Mouse (Mus musculus): ENCODE results near the gene Ezh2. TPM values are rescaled to one million over a fixed set of nuclear protein-coding genes. Genes with fewer than 3 reads are reported as not detected.
"Not testable (repeated sequence)": the region's sequence is repeated elsewhere in the genome, so short reads cannot be mapped to it uniquely, and the experiment has no call there.

Gene Ezh2
- not detected in 2 replicates for polyA plus RNA-seq (2012; ENCODE audit: insufficient read depth, insufficient read length, low replicate concordance, missing spikeins)

- no peak for TF ChIP-seq CTCF (IDR thresholded peaks at IDR 0.05; ENCODE audit: insufficient read depth, low read depth, low read length)
- peak; percentile 81 for TF ChIP-seq POLR2A (IDR thresholded peaks at IDR 0.05; ENCODE audit: insufficient read depth, low read depth, low read length)
- peak within 1 kb of the TSS; percentile 61 for H3K27ac ChIP-seq (ENCODE audit: insufficient read depth, low read depth, low read length)
- no peaks in the 10 kb centered on the region for H3K4me1 ChIP-seq (ENCODE audit: control insufficient read depth, insufficient read depth, low read length)
- under 1% methylated on average over 68 of the region's 69 CpGs for WGBS
- H3K4me3 ChIP-seq (ENCODE audit: insufficient read depth, low read depth, low read length) = peak within 1 kb of the TSS; percentile 82
These were observed at the start of gene Ezh2 for GRCm38 (mm10) chr6:47594926-47595623. Gene Ezh2 (minus strand): TSS chr6:47595341.

DNA sequence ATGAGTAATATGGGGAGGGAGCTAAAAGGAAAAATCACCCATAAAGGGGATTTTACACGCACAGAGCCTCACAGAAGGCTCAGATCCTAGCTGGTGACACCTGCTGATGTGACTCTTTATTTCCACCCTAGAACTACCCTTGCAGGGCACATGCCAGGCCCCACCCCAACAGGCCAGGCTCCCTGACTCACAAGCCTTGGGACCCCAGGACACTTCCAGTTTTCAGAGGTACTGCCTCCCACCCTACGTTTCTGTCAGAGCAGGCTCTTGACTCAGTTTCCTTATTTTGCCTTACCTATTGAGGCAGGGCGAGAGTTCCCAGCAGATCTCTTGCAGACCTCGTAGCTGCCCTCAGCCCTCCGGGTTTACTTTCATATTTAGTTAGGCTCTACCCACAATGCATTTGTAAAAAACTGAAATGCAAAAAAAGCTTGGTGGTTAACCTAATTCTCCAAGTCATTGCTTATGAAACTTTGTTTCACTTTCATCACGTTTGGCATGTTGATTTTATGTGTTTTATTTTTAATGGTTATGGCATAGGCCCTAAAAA, 41.5 kb upstream of the Ezh2 start:
- WGBS = 78% methylated on average over 6 of the region's 6 CpGs
- H3K27ac ChIP-seq (ENCODE audit: insufficient read depth, low read depth, low read length) = no peak overlapping the region
- TF ChIP-seq CTCF (IDR thresholded peaks at IDR 0.05; ENCODE audit: insufficient read depth, low read depth, low read length) (no peak), POLR2A (IDR thresholded peaks at IDR 0.05; ENCODE audit: insufficient read depth, low read depth, low read length) (no peak)
- H3K4me3 ChIP-seq (ENCODE audit: insufficient read depth, low read depth, low read length) = no peak overlapping the region
- no peaks in the 10 kb centered on the region for H3K4me1 ChIP-seq (ENCODE audit: control insufficient read depth, insufficient read depth, low read length)

GRCm38 (mm10) chr6:47635995-47636526, 40.9 kb upstream of the Ezh2 start:
- 79% methylated on average over 5 of the region's 5 CpGs for WGBS
- TF ChIP-seq POLR2A (IDR thresholded peaks at IDR 0.05; ENCODE audit: insufficient read depth, low read depth, low read length) = no peak
- no peak for TF ChIP-seq CTCF (IDR thresholded peaks at IDR 0.05; ENCODE audit: insufficient read depth, low read depth, low read length)
- no peaks in the 10 kb centered on the region for H3K4me1 ChIP-seq (ENCODE audit: control insufficient read depth, insufficient read depth, low read length)
- no peak overlapping the region for H3K4me3 ChIP-seq (ENCODE audit: insufficient read depth, low read depth, low read length)
- no peak overlapping the region for H3K27ac ChIP-seq (ENCODE audit: insufficient read depth, low read depth, low read length)

DNA sequence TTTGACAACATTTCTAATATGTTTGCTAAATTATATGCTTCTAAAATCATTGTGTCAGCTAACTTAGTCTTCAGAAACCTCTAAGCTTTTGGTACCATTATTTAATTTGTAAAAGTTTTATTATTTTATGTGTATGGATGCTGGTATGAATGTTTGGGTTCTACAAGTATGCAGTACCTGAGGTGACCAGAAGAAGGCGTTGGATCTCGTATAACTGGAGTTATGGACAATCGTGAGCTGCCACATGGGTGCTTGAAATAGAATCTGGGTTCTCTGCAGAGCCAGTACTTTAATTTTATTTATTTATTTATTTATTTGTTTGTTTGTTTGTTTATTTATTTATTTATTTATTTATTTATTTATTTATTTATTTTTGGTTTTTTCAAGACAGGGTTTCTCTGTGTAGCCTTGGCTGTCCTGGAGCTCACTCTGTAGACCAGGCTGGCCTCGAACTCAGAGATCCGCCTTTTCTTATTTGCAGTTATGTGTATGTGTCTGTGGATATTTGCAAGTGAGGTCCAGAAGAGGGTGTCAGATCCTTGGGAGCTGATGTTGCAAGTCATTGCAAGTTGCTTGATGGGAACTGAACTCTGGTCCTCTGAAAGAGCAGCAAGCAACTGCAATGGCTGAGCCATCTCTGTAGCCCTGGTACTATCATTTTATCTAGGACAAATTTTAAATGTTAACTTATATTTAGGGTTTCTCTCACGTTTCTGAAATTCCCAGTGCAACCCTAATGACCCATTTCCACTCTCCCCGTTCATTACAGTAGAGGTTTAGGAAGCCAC, 40.3 kb upstream of the Ezh2 start:
- H3K4me1 ChIP-seq (ENCODE audit: control insufficient read depth, insufficient read depth, low read length) = no peaks in the 10 kb centered on the region
- no peak overlapping the region for H3K4me3 ChIP-seq (ENCODE audit: insufficient read depth, low read depth, low read length)
- 68% methylated on average over 7 of the region's 7 CpGs for WGBS
- H3K27ac ChIP-seq (ENCODE audit: insufficient read depth, low read depth, low read length) = no peak overlapping the region
- TF ChIP-seq CTCF (IDR thresholded peaks at IDR 0.05; ENCODE audit: insufficient read depth, low read depth, low read length) (no peak), POLR2A (IDR thresholded peaks at IDR 0.05; ENCODE audit: insufficient read depth, low read depth, low read length) (no peak)

- no peak for TF ChIP-seq CTCF (IDR thresholded peaks at IDR 0.05; ENCODE audit: insufficient read depth, low read depth, low read length)
- no peak for TF ChIP-seq POLR2A (IDR thresholded peaks at IDR 0.05; ENCODE audit: insufficient read depth, low read depth, low read length)
These were observed 38.3 kb upstream of the Ezh2 start for GRCm38 (mm10) chr6:47633467-47633866.

DNA sequence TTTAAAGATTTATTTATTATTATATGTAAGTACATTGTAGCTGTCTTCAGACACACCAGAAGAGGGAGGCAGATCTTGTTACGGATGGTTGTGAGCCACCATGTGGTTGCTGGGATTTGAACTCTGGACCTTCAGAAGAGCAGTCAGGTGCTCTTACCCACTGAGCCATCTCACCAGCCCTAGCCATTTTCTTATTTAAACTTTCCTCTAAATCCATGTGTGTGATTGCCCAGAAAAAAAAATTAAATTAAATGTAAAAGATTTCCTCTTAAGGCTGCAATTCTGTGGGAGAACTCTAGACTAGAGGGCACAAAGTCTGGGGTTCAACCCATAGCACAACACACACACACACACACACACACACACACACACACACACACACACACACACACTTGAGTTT, 34.9 kb upstream of the Ezh2 start:
- H3K4me1 ChIP-seq (ENCODE audit: control insufficient read depth, insufficient read depth, low read length); H3K27ac ChIP-seq (ENCODE audit: insufficient read depth, low read depth, low read length); H3K4me3 ChIP-seq (ENCODE audit: insufficient read depth, low read depth, low read length): not testable (repeated sequence)
- WGBS = 83% methylated on average over 1 of the region's 1 CpGs

More at GRCm38 (mm10) chr6:47633467-47633866, 38.3 kb upstream of the Ezh2 start:
- no peaks in the 10 kb centered on the region for H3K4me1 ChIP-seq (ENCODE audit: control insufficient read depth, insufficient read depth, low read length)
- no peak overlapping the region for H3K27ac ChIP-seq (ENCODE audit: insufficient read depth, low read depth, low read length)
- H3K4me3 ChIP-seq (ENCODE audit: insufficient read depth, low read depth, low read length) = no peak overlapping the region

DNA sequence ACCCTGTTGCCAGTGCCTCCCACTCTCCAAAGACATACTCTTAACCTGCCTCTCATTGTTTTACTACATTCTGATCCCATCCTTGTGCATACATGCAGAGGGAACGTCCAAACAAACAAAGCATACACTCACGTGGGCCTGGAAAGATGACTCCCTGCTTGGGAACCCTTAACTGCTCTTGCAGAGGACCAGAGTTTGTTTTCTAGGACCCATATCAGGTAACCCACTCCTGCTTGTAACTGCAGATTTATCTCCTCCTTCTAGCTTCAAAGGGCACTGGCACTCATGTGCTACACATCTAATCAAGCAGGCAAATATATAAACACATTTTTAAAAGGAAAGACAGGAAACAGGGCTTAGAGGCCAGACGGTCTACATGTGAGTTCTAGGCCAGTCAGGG, 32.8 kb upstream of the Ezh2 start:
- TF ChIP-seq POLR2A (IDR thresholded peaks at IDR 0.05; ENCODE audit: insufficient read depth, low read depth, low read length) (no peak), CTCF (IDR thresholded peaks at IDR 0.05; ENCODE audit: insufficient read depth, low read depth, low read length) (no peak)
- 65% methylated on average over 3 of the region's 3 CpGs for WGBS
- H3K4me1 ChIP-seq (ENCODE audit: control insufficient read depth, insufficient read depth, low read length) = no peaks in the 10 kb centered on the region
- H3K4me3 ChIP-seq (ENCODE audit: insufficient read depth, low read depth, low read length) = no peak overlapping the region
- H3K27ac ChIP-seq (ENCODE audit: insufficient read depth, low read depth, low read length) = no peak overlapping the region

DNA sequence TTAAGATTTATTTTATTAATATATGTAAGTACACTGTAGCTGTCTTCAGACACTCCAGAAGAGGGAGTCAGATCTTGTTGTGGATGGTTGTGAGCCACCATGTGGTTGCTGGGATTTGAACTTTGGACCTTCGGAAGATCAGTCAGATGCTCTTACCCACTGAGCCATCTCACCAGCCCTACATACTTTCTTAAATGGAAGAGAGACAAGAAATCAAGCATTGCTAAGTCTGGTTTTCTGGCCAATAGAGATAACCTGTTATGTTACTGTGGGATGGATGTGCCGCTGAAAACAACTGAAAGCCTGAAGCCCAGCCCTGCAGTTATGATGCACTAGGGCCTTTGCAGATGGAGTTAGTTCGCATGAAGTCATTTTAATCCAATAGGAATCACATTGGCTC, 31.8 kb upstream of the Ezh2 start:
- WGBS = 95% methylated on average over 3 of the region's 3 CpGs

GRCm38 (mm10) chr6:47621039-47621438, 25.9 kb upstream of the Ezh2 start:
- 93% methylated on average over 2 of the region's 2 CpGs for WGBS
- Histone ChIP-seq H3K4me1 (ENCODE audit: control insufficient read depth, insufficient read depth, low read length) (no peaks in the 10 kb centered on the region), H3K27ac (ENCODE audit: insufficient read depth, low read depth, low read length) (no peak overlapping the region), H3K4me3 (ENCODE audit: insufficient read depth, low read depth, low read length) (no peak overlapping the region)
- TF ChIP-seq CTCF (IDR thresholded peaks at IDR 0.05; ENCODE audit: insufficient read depth, low read depth, low read length) (no peak), POLR2A (IDR thresholded peaks at IDR 0.05; ENCODE audit: insufficient read depth, low read depth, low read length) (no peak)

More for the DNA sequence above, 31.8 kb upstream of the Ezh2 start:
- not testable (repeated sequence) for H3K27ac ChIP-seq (ENCODE audit: insufficient read depth, low read depth, low read length); H3K4me3 ChIP-seq (ENCODE audit: insufficient read depth, low read depth, low read length); H3K4me1 ChIP-seq (ENCODE audit: control insufficient read depth, insufficient read depth, low read length)

- 62% methylated on average over 5 of the region's 5 CpGs for WGBS
- H3K4me1 ChIP-seq (ENCODE audit: control insufficient read depth, insufficient read depth, low read length); H3K27ac ChIP-seq (ENCODE audit: insufficient read depth, low read depth, low read length); H3K4me3 ChIP-seq (ENCODE audit: insufficient read depth, low read depth, low read length): not testable (repeated sequence)
These were observed 13.2 kb upstream of the Ezh2 start for GRCm38 (mm10) chr6:47608306-47608705.
